Mouse (Mus musculus) WW6 (cell line): ENCODE results near the gene Fhad1.

Source experiments
- DNase-seq: peaks from one replicate; pipeline ENCODE4 v3.0.0-alpha.2; 2013; ENCODE audit warnings: low read depth, low spot score

Fhad1 gene

DNA sequence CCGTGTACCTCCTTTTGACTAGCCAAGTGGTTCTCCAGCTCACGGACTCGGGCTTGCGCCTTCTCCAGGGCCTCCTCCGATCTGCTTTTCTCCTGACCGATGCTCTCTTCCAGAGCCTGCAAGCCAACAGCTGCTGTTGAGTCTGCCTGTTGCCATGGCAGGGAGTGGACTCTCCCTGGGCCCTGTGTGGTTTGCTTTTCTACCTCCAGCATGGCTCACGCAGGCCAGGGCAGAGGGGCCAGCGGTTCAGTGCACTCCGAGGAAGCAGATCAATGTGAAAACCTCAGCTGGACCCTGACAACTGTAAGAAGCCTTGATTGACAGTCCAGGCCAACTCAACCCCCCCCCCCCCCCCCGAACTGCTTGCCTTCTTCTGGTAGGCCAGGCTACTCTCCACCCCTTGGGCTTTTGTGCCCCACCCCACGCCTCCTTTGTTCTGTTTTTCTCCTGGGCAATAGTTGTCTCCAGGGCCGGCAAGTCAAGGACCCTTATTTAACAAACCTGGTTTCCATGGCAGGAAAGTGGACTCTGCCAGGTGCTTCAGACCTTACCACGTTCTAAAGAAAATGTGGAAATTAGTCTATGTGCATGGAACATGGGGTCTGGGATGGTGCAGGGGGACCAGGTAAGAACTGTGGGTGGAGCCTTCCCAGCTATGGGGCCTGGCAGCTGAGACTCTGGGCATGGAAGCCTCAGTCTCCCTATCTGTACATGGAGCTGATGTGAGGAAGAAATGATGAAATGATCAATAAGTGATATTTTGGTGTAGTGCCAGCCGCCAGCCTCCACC is 81.9 kb downstream of the Fhad1 start:
- no peak for DNase-seq

DNA sequence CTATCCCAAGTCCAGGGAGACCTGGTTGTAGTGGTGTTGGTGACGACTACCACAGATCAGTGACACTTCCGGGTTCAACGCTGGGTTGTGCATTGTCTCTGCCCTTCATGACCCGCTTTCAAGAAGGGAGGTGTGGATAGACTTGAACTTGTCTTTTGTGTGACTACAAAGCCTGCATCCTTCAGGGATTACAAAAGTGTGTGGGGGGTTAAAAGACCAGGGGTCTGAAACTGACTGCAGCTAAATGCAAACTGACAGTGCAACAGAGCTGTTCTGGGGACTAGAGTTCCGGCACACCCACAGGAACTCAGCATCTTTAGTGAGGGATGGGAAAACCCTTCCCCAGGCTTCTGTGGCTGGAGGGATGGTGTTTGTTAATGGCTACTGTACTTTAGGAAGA is 83.4 kb downstream of the Fhad1 start:
- DNase-seq = no peak

DNA sequence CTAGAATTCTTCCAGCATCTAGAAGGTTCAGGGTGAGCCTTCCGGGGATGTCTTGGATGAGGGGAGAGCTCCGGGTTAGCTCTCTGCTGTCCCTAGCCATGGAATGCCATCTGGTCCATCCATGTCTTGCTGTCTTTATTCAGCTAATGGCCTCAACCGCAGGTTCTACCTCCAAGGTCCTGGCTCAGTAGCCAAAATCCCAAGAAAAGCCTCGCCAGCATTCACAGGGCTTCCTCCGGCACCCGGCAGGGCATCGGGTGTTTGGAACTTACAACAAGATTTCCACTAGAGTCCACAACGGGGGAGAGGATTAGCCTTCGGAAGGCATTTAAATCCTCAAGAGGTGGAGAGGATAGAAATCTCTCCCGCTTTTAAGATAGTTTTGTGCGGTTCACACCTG is 84.9 kb downstream of the Fhad1 start:
- DNase-seq = no peak

DNA sequence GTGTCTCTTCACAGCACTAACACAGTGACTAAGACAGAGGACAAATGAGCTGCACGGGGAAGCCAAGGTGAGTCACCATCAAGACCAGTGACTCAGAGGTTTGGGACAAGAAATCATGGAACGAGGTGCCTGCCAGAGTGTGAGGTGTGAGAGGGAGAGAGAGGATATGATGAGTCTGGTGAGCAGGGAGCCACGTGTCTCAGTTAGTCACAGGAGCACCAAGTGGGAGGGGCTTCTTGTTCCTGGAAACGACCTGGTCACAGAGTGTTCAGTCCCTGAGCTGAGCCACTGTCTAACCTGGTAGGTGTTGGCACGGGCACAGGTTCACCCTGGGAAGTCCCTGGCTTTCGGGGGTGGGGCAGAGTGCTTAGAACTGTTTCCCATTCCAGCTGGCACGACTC is 86.0 kb downstream of the Fhad1 start:
- no peak for DNase-seq

DNA sequence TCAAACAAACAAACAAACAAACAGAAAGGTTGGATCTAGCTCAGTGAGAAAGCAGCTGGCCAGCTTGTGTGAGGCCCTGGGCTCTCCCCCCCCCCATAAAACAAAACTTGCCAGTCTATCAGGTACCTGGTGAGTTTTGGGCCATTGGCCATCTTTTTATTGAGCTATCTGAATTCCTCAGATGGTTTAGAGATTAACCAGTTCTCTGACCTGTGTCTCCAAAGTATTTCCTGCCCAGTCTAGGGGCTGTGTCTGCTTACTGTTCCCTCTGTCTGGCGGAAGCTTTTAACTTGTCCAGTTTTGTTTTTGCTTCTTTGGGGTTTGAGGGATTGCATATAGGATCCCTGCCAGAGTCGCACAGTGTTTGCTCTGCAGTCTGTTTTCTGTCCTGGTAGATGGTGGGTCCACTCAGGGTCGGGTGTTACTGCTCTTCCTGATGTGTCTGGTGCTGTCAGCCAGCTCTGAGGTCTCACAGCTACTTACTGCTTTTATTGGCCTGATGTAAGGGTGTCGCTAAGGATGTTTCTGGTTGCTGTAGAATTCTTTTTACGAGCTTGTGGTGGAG is 89.0 kb downstream of the Fhad1 start:
- DNase-seq = no peak

DNA sequence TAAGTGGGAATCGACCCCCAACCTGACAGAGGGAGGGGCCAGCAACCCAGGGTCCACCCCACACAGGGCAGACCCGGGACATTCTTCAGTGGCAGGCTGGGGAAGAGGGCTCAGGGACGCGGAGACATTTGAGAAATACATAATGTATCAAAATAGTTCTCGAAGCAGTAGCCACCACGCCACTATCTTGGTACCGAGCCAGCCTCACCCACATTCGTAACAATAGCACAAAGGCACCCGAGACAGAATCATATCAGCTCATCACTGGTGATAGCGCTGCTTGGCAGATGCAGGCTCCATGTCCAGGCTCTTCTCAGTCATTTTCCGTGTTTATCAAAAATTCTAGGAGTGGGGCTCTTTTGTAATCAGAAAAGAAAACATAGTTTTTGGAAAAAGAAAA is 90.9 kb downstream of the Fhad1 start:
- DNase-seq = no peak

DNA sequence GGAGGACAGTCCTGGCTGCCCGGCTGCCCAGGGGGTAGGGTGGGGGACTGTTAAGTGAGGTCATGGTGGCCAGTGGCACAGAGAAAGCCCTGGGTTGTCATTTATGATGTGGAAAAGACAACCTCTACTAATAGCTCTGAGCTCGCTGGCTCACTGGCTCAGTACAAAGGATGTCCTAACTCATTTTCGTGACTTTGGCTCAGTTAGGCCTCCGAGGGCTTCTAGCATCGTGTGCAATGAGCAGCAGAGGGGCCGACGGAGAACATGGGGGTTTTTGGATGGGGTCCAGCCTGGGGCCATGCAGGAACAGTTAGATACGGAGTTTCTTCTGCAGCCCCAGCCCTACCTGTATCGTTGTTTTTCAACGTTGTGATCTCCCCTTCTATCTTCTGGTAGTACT is 94.5 kb downstream of the Fhad1 start:
- DNase-seq = no peak

DNA sequence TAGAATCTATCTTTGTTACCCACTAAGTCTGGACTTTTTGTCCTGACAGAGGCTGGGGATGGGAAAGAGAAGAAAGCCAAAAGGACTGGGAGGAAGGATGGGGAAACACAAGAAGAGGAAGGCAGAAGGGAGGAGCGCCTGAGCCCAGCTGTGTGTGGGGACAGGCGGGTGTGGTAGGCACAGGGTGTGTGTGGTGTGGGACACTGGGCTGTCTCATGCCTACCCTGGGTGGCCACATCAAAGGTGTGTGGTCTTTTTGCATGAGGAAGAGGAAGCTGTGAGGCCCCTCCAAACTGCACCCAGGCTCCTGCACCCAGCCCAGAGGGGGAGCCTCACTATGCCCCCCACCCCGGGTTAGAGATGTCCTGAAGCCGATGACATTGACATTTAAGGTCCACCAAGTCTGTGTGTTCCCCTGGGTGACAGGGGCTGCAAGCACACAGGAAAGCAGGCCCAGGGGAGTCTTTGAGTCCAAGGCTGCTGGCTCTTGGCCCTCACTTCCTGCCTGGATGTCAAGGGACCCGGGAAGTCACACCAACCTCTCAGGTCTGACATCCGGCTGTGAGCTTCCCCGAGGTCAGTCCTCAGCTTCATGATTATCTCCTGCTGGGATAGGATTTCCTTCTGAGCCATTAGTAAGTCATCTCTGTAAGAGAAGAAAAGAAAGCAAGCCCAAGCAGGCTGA is 97.0 kb downstream of the Fhad1 start:
- DNase-seq = no peak

DNA sequence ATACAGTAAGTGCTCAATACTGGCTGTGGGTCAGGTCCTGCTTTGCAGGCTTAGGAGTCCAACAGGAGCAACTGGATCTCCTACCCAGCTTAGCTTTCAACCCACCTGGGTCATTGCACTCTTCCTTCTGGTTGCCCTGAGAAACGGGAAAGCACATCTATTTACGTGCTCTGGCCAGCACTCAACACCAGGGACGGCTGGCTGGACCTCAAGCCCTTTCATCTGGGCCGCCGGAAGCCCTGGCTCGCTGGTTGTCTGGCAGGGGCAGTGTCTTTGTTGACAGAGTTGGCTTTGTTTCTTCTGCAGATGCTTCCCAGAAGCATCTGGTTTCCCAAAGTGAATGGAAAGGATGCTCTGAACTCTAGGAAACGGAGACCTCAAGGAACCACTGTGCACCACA is 100.8 kb downstream of the Fhad1 start:
- no peak for DNase-seq

DNA sequence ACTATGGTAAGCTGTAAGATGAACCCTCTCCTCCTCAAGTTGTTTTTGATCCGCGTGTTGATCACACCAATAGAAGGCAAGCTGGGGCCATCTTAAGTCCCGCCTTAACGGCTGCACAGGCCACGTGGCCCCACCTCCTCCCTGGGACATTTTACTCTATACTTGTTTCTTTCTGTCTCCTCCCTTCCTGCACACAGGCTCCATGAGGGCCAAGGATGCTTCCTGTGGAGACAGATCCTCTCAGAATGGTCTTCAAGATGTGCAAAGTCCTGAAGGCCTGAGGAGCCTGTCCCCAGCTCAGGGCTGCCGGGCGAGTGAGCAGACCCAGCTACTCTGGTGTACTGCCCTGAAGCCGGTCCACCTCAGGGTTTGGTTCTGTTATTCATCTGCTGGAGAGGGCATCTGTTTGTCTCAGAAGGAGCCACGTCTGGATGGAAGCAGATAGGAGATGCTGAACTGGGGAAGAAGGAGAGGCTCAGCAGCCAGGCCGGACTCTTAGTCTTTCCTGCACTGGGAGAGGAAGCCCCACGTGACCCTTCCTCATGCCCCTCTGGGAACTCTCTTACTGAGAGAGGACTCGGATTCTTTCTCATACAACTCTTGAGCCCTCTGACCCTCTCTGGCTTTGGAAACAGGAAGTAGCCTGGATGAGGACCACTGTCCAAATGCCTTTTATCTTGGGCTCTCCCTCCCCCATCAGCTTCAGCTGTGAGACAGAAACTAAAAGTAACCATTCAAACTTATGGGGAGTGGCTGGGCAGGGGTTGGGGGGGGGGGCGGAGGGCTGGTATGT is 101.5 kb downstream of the Fhad1 start:
- DNase-seq = no peak

DNA sequence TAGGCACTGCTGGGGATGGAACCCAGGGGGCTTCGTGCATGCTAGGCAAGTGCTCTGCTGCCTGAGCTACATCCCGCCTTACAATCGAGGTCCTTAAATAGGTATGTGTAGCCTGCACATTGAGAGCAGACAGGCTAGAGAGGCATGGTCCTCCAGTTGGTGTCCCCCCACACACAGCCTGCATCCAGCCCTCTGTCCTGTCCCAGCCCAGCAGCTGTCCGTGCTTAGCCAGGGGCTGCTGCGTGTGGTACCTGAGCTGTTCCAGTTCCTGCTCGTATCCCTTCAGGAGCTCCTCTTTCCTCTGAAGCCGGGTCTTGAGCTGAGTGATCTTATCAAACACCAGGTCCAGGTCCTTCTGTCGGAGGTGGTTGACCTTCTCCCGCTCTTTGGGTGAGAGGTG is 110.2 kb downstream of the Fhad1 start:
- no peak for DNase-seq

DNA sequence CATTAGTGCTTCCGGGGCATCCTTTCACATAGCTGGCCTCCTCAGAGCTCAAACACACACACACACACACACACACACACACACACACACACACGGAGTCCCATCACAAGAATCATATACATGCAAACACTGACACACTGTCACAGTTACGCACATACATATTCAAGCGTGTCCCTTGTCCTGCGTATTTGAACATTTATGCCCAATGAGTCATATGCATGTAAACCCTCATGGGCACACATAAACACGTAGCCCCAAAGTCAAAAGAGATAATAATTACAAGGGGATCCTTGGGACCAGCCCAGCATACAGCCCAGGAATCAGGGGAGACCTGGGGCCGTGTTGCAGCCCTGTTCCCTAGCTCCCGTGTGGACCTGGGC is 112.4 kb downstream of the Fhad1 start:
- DNase-seq = no peak

DNA sequence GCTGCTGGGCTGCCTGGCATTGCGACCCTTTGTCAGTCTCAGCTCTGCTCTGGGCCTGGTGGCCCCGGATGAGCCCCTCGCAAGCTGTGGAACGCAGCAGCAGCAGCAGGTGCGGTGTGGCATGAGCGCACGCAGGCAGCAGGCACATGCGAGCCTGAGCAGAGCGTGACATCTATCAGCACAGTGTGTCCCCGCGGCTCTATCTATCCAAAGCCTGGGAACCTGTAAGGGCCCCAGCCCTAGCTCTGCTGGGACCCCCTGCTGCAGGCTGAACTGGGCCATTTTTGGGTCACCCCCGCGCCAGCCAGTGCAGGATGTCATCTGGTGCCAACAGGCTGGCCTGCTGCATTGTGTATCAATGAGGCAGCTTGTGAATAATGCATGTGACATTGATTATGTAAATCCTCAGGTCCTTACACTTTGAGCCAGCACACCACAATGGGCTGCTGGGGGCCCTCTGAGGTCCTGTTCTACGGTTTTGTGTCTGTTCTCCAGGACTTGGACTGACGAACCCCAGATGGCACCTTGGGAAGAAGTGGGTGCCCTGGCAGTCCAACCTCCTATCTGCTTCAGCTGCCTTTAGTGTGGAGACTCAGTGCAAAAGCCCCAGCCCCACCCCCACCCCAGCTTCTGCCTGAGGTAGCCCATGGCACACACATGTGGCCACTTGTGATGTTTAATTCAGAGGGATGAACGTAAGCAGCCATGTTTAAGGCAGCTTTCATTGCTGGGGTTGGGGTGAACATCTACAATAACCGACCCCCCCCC is 113.0 kb downstream of the Fhad1 start:
- DNase-seq = no peak

DNA sequence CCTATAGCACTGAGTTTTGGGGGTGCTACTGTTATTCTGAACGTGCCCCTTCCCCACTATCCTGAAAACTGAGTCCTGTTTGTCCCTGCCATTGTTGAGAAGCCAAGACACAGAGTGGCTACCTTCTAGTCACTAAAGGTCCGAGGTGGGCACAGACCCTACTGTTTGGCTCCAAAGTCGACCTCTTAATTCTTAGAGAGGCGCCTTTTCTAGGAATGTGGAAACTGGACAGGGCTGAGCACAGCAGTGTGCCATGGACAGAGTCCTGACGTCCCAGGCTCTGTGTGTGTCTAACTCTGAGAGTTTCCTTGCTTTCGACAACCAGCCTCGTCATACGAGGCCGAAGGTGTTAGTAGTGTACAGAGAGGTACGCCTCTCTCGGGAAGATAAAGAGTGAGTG is 114.5 kb downstream of the Fhad1 start:
- no peak for DNase-seq

DNA sequence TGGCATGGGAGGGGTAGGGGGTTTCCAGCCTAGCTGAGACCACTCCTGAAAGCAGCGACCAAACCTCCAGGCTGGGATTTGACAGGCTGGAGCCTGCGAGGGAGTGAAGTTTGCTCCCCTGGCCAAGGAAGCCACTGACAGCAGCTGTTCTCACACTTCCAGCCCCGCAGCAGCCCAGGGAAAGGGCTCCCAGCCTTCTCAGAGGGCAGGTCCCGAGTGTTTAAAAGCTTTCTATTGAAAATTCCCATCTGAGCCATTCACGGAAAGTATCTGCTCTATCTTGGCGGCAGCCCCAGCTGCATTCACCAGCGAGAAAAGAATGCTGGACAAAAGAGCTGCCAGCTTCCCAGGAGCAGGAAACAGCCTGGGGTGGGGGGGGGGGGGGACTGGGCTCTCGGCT is 114.9 kb downstream of the Fhad1 start:
- no peak for DNase-seq

DNA sequence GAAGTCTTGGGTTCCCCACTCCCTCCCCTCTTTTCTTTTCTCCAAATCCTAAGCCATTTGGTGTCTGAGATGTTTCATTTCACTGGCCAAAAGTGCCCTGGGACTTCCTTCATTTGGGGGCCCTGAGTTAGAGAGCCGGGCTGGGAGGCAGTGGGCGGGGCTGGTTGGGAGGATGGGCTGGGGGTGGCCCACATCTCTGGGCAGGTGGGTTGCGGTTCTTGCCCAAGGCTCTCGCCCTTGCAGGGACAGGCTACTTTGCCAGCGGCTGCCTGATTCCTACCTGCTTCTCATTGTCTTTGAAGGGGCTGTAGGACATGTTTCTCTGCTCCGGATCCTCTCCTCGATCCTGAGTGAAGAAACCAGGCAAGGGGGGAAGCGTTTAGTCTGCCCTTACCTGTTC is 116.0 kb downstream of the Fhad1 start:
- DNase-seq = no peak

DNA sequence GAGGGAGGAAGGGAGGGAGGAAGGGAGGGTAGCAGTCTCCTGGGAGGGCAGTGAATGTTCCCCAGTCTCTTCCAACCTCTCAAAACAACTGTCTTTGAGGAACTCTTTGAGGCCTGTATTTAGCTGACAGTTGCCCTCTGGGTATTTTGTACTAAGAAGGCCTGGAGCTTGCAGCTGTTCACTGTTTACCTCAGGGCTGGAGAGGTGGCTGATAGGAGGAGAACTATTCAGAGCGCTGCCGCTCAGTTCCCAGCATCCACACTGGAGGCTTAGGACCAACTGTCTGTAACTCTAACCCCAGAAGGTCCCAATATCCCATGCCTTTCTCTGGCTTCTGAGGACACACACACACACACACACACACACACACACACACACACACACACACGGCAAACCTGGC is 117.0 kb downstream of the Fhad1 start:
- DNase-seq = no peak

DNA sequence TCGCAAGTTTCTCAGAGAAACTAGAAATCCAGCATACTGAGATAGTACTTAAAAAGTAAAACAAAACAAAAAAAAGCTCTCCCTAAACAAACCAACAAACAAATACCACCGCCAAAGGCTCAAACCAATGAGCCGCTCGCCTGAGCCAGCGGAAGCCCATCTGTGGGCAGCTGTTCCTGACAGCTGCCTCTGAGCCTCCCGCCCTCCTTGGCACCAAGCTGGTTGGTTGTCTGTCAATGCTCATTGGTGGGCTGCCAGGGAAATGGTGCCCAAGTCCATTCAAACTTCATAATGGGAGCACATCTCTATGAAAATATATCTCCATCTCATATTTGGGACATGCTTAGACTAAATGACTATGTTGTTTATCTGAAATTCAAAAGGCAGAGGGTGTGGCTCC is 117.7 kb downstream of the Fhad1 start:
- no peak for DNase-seq

DNA sequence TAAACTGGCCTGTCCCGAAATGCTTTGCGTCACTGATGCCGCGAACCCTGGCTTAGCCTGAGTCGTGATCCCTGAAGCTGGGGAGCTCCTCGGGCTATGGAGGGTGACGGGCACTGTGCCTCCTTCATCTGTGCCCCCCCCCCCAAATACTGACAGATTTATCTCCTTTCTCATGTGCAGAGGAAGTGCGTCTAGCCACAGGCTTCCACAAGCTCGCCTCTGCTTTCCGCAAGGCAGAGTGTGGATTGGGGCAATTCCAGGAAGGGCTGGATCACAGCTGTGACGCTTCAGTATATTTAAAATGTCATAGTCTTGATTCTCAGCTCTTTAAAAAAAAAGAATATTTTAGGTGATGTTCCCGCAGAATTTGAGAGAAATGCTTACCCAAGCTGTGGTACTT is 119.1 kb downstream of the Fhad1 start:
- no peak for DNase-seq

DNA sequence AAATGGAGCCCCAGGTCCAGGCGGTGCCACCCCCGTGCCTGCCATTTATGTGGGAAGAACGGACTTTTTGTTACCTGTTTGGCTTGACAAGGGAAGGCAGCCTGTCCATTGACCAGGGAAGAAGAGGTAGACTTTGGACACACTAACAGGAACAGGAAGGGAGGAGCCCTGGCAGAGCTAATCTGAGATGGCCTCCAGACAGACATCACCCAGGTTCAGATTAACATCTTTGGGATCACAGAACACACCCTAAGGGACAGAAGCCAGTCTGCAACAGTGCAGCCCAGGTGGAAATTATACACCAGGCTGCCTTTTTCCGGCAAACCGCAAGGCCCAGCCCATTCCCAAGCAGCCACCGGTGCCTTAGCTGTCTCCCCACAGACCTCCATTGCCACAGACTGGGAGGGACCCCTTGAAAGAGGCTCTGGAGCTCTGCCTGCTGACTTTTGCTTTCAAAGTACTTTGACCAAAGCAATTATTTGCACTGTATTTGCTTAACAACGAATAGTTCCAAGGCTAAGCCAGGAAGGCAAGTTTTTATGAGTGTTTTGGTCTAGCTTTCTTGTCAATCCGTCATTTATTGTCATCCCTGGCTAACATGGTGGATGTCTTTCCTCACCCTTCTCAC is 121.6 kb downstream of the Fhad1 start:
- no peak for DNase-seq

DNA sequence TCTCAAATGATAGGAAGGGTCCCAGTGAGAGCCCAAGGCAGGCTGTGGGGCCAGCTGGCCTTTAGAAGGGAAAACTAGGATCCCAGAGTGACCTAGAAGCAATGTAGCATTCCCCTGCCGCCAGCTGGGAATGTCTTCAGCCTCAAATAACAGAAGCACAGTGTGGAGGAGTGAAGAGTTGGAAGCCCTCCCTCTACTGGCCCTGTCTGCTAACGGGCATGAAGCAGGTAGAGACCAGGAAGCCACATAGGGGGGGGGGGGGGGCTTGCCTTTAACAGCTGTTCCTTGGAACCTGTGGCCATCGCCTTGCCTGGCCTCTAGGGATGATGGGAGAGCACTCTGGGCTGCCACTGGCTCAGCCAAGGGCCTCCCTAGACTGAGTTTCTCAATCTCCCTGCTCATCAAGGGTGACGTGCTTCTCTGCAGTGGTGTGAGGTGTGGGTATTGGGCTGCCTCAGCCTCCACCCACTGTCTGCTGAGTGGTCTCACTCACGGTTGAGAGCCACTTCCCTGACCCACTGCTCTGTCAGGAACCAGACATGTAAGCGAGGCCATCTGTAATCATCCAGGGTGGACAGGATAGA is 128.4 kb downstream of the Fhad1 start:
- no peak for DNase-seq
